ENCODE assay signal across 10 mouse cellular contexts in genomic region chr15:101146100-101146965, GRCm38 (mm10). TPM values are rescaled to one million over a fixed set of nuclear protein-coding genes. Genes with fewer than 3 reads are reported as not detected.
DNase-seq lines count a peak whose midpoint lies in the region; ATAC-seq and TF ChIP-seq lines count a peak whose summit lies in the region.
"Had no signal": no experiment of that assay in that cellular context is flagged by ENCODE, and none has a peak within 500 bp of the region (broad histone marks: within the 10 kb centered on the region; RNA-seq: fewer than 3 reads in every experiment).

No protein-coding gene starts in this region.

- H3K4me1 ChIP-seq in hindbrain, embryonic 11.5 days (replicated peaks; ENCODE audit: control insufficient read depth, insufficient read depth, low read length), result 0 out of 2 replicates have a peak, but pooled peaks cover 6% of the 10 kb centered on the region
- H3K4me1 ChIP-seq in hindbrain, postnatal 0 days (ENCODE audit: insufficient read depth, low read length), result peaks cover 10% of the 10 kb centered on the region; the same call in 1 of the 2 replicates
- peaks cover 28% of the 10 kb centered on the region for H3K4me1 ChIP-seq in bone marrow macrophage, adult 2 months (ENCODE audit: control insufficient read depth, insufficient read depth, low read length)
- peaks cover 48% of the 10 kb centered on the region for H3K4me1 ChIP-seq in intestine, embryonic 14.5 days (replicated peaks; ENCODE audit: control insufficient read depth, insufficient read depth, low read length)

- no peak for DNase-seq in hindbrain, embryonic 11.5 days (ENCODE audit: low spot score)
- no peak for DNase-seq in hindbrain, postnatal 0 days (ENCODE audit: low spot score)
- no peak for DNase-seq in intestine, embryonic 14.5 days (ENCODE audit: low spot score)
- no peak for DNase-seq in thymus, postnatal 4 days
- DNase-seq in embryo, embryonic 11 days, result no peak
- DNase-seq in adrenal gland, postnatal 25 days, result no peak

- WGBS in hindbrain, embryonic 11.5 days, result 70% methylated on average over 15 of the region's 15 CpGs
- 63% methylated on average over 15 of the region's 15 CpGs for WGBS in hindbrain, postnatal 0 days
- 64% methylated on average over 15 of the region's 15 CpGs for WGBS in intestine, embryonic 14.5 days

- H3K4me3 ChIP-seq in hindbrain, embryonic 11.5 days (ENCODE audit: low read depth, low read length), result no peak overlapping the region
- H3K4me3 ChIP-seq in hindbrain, postnatal 0 days (ENCODE audit: low read length), result no peak overlapping the region
- H3K4me3 ChIP-seq in bone marrow macrophage, adult 2 months (ENCODE audit: insufficient read depth, low read length), result peak overlapping the region; percentile 24
- H3K4me3 ChIP-seq in intestine, embryonic 14.5 days (ENCODE audit: low read depth, low read length), result no peak overlapping the region

- TF ChIP-seq POLR2A in bone marrow macrophage, adult 2 months (IDR thresholded peaks at IDR 0.05; ENCODE audit: borderline replicate concordance, low read depth, low read length), result no peak

- ATAC-seq in hindbrain, embryonic 11.5 days (ENCODE audit: low FRiP score), result no peak
- no peak for ATAC-seq in hindbrain, postnatal 0 days
- ATAC-seq in intestine, embryonic 14.5 days (replicated peaks; ENCODE audit: low FRiP score, low TSS enrichment, low read depth), result no peak
- ATAC-seq in megakaryocyte-erythroid progenitor cell, adult 5-6 weeks (replicated peaks; ENCODE audit: low FRiP score, low TSS enrichment, poor library complexity, severe bottlenecking), result 0 out of 2 replicates have a peak, but pooled peaks have one; percentile 21
- ATAC-seq: Patski had no signal

- H3K36me3 ChIP-seq in hindbrain, embryonic 11.5 days (ENCODE audit: control insufficient read depth, insufficient read depth, low read length), result no peaks in the 10 kb centered on the region
- H3K36me3 ChIP-seq in hindbrain, postnatal 0 days (ENCODE audit: insufficient read depth, low read length), result no peaks in the 10 kb centered on the region
- H3K36me3 ChIP-seq in intestine, embryonic 14.5 days (ENCODE audit: control insufficient read depth, insufficient read depth, low read length), result no peaks in the 10 kb centered on the region; the same call in 1 of the 2 replicates

- no peak for TF ChIP-seq CTCF in hindbrain, postnatal 0 days (IDR thresholded peaks at IDR 0.05; ENCODE audit: low read depth)
- no peak for TF ChIP-seq CTCF in bone marrow macrophage, adult 2 months (IDR thresholded peaks at IDR 0.05; ENCODE audit: low read depth, low read length)

- no peak overlapping the region for H3K27ac ChIP-seq in hindbrain, embryonic 11.5 days (ENCODE audit: low read depth, low read length)
- no peak overlapping the region for H3K27ac ChIP-seq in hindbrain, postnatal 0 days
- H3K27ac ChIP-seq in bone marrow macrophage, adult 2 months (ENCODE audit: insufficient read depth, low read depth, low read length), result peak overlapping the region; percentile 66
- H3K27ac ChIP-seq in intestine, embryonic 14.5 days (ENCODE audit: low read depth), result peak overlapping the region; percentile 69

- H3K27me3 ChIP-seq in hindbrain, embryonic 11.5 days (ENCODE audit: control insufficient read depth, insufficient read depth, low read length), result no peaks in the 10 kb centered on the region
- no peaks in the 10 kb centered on the region for H3K27me3 ChIP-seq in hindbrain, postnatal 0 days (ENCODE audit: insufficient read depth, low read length)
- H3K27me3 ChIP-seq in intestine, embryonic 14.5 days (replicated peaks; ENCODE audit: control insufficient read depth, insufficient read depth, low read length), result no peaks in the 10 kb centered on the region
- H3K27me3 ChIP-seq: Patski had no signal

- no peak overlapping the region for H3K4me2 ChIP-seq in hindbrain, embryonic 11.5 days (replicated peaks; ENCODE audit: low read depth, low read length)
- no peak overlapping the region for H3K4me2 ChIP-seq in hindbrain, postnatal 0 days (ENCODE audit: low read depth, low read length)
- H3K4me2 ChIP-seq in intestine, embryonic 14.5 days (ENCODE audit: low read length), result peak overlapping the region; percentile 42

- 0 out of 2 replicates have a peak overlapping the region, but pooled peaks have one; percentile 25 for H3K9ac ChIP-seq in hindbrain, embryonic 11.5 days (ENCODE audit: low read depth, low read length)
- no peak overlapping the region for H3K9ac ChIP-seq in hindbrain, postnatal 0 days (replicated peaks; ENCODE audit: low read length)
- H3K9ac ChIP-seq in intestine, embryonic 14.5 days (ENCODE audit: low read length), result no peak overlapping the region

- H3K9me3 ChIP-seq in hindbrain, embryonic 11.5 days (ENCODE audit: control insufficient read depth, low read length), result no peaks in the 10 kb centered on the region
- no peaks in the 10 kb centered on the region for H3K9me3 ChIP-seq in hindbrain, postnatal 0 days (ENCODE audit: low read length)
- no peaks in the 10 kb centered on the region for H3K9me3 ChIP-seq in intestine, embryonic 14.5 days (ENCODE audit: control insufficient read depth, low read length)

RNA-seq across cellular contexts. Expression of gene Acvrl1, which starts 18.0 kb away (rescaled TPM):
- polyA plus RNA-seq in hindbrain, embryonic 11.5 days (2014; fragmentation: Nextera tagmentation; extraction: Ambion mirVana), result 4.8 and 5.5 TPM in 2 replicates
- 16.8 and 21.6 TPM in 2 replicates for total RNA-seq in hindbrain, postnatal 0 days (2014; rRNA removed)
- polyA plus RNA-seq in hindbrain, postnatal 0 days (2015; fragmentation: Nextera tagmentation; extraction: Ambion mirVana), result 7.0 and 7.3 TPM in 2 replicates
- 26.6 and 29.8 TPM in 2 replicates for polyA plus RNA-seq in bone marrow macrophage, adult 2 months (2012; ENCODE audit: insufficient read depth, insufficient read length, missing spikeins)
- 16.5 and 16.6 TPM in 2 replicates for polyA plus RNA-seq in intestine, embryonic 14.5 days (2014; fragmentation: Nextera tagmentation; extraction: Ambion mirVana)
- total RNA-seq in megakaryocyte-erythroid progenitor cell, adult 5-6 weeks (2014; fragmentation: Nextera tagmentation), result not detected in 2 replicates
- 3.3 TPM in 1 of 2 replicates, not detected in the other for total RNA-seq in megakaryocyte-erythroid progenitor cell, adult 5-6 weeks (2017)
- total RNA-seq in adrenal gland, postnatal 25 days (2021), result 11.1 and 15.5 TPM in 2 replicates
- polyA plus RNA-seq: erythroblast, embryonic 14.5 days; Patski had no signal

RNA-seq across cellular contexts. Expression of gene Acvr1b, which starts 27.5 kb away (rescaled TPM):
- polyA plus RNA-seq in hindbrain, embryonic 11.5 days (2014; fragmentation: Nextera tagmentation; extraction: Ambion mirVana), result 16.2 and 17.1 TPM in 2 replicates
- 74.5 and 86.2 TPM in 2 replicates for total RNA-seq in hindbrain, postnatal 0 days (2014; rRNA removed)
- polyA plus RNA-seq in hindbrain, postnatal 0 days (2015; fragmentation: Nextera tagmentation; extraction: Ambion mirVana), result 14.0 and 14.6 TPM in 2 replicates
- 20.2 and 22.3 TPM in 2 replicates for polyA plus RNA-seq in bone marrow macrophage, adult 2 months (2012; ENCODE audit: insufficient read depth, insufficient read length, missing spikeins)
- 12.5 and 12.6 TPM in 2 replicates for polyA plus RNA-seq in intestine, embryonic 14.5 days (2014; fragmentation: Nextera tagmentation; extraction: Ambion mirVana)
- 1.4 and 2.8 TPM in 2 replicates for total RNA-seq in megakaryocyte-erythroid progenitor cell, adult 5-6 weeks (2014; fragmentation: Nextera tagmentation)
- total RNA-seq in megakaryocyte-erythroid progenitor cell, adult 5-6 weeks (2017), result 1.0 and 2.7 TPM in 2 replicates
- total RNA-seq in adrenal gland, postnatal 25 days (2021), result 9.0 and 11.2 TPM in 2 replicates

RNA-seq across cellular contexts. Expression of gene Ankrd33, which starts 30.8 kb away (rescaled TPM):
- not detected in 2 replicates for polyA plus RNA-seq in hindbrain, embryonic 11.5 days (2014; fragmentation: Nextera tagmentation; extraction: Ambion mirVana)
- not detected in 2 replicates for total RNA-seq in hindbrain, postnatal 0 days (2014; rRNA removed)
- not detected in 2 replicates for polyA plus RNA-seq in hindbrain, postnatal 0 days (2015; fragmentation: Nextera tagmentation; extraction: Ambion mirVana)
- not detected in 2 replicates for polyA plus RNA-seq in bone marrow macrophage, adult 2 months (2012; ENCODE audit: insufficient read depth, insufficient read length, missing spikeins)
- polyA plus RNA-seq in intestine, embryonic 14.5 days (2014; fragmentation: Nextera tagmentation; extraction: Ambion mirVana), result not detected in 2 replicates
- not detected in 2 replicates for total RNA-seq in megakaryocyte-erythroid progenitor cell, adult 5-6 weeks (2014; fragmentation: Nextera tagmentation)
- total RNA-seq in megakaryocyte-erythroid progenitor cell, adult 5-6 weeks (2017), result not detected in 2 replicates
- 0.62 and 0.64 TPM in 2 replicates for total RNA-seq in adrenal gland, postnatal 25 days (2021)
- polyA plus RNA-seq: erythroblast, embryonic 14.5 days; Patski had no signal

Comparison
In these comparisons a context has a peak if more than half of its experiments do, and no peak if none do; other contexts are left out.
1. H3K27ac ChIP-seq: peak in bone marrow macrophage, adult 2 months (single experiment) and intestine, embryonic 14.5 days (single experiment); none in hindbrain, embryonic 11.5 days (single experiment) and hindbrain, postnatal 0 days (single experiment).